Mouse (Mus musculus) cerebellum, adult 9-11 months (tissue): ENCODE data around the gene Vmn2r110.

Experiments used
- DNase-seq: peaks from one replicate; pipeline ENCODE4 v3.0.0; 2022

The Vmn2r110 gene

GRCm38 (mm10) chr17:20596323-20596722 is at the start of gene Vmn2r110:
Vmn2r110 (minus strand) TSS chr17:20596423.
- no peak for DNase-seq

- DNase-seq = no peak
Observed at GRCm38 (mm10) chr17:20624777-20625176, 28.6 kb upstream of the Vmn2r110 start, which contains the start of gene Fpr-rs3. Fpr-rs3 (minus strand) TSS chr17:20624877.

GRCm38 (mm10) chr17:20564656-20565055 is 31.6 kb downstream of the Vmn2r110 start, which contains the start of gene Vmn2r109:
Vmn2r109 (minus strand) TSS chr17:20564756.
- no peak for DNase-seq
